Mouse (Mus musculus): ENCODE data around the gene Srrd. TPM values are rescaled to one million over a fixed set of nuclear protein-coding genes. Genes with fewer than 3 reads are reported as not detected.

Gene Srrd
- polyA plus RNA-seq, 1 experiment from 2014 or later = 47.6 TPM

- Histone ChIP-seq H3K27ac (ENCODE audit: low read length) (no peak overlapping the region), H3K9me3 (ENCODE audit: control insufficient read depth, low read depth, low read length) (no peaks in the 10 kb centered on the region), H3K4me3 (ENCODE audit: low read depth, low read length) (no peak overlapping the region), H3K4me1 (ENCODE audit: control insufficient read depth, insufficient read depth, low read length) (no peaks in the 10 kb centered on the region; the same call in 1 of the 2 replicates), H3K4me2 (replicated peaks; ENCODE audit: low read depth, low read length) (no peak overlapping the region), H3K27me3 (ENCODE audit: control insufficient read depth, insufficient read depth, low read length) (no peaks in the 10 kb centered on the region), H3K36me3 (ENCODE audit: control insufficient read depth, insufficient read depth, low read length) (peaks cover 11% of the 10 kb centered on the region), H3K9ac (replicated peaks; ENCODE audit: low read depth, low read length) (no peak overlapping the region)
- no peak for ATAC-seq (ENCODE audit: insufficient number of reproducible peaks, insufficient read depth, low FRiP score, low read depth)
- 40% methylated on average over 5 of the region's 5 CpGs for WGBS
These were observed 25.5 kb downstream of the Srrd start for GRCm38 (mm10) chr5:112317328-112317727.

GRCm38 (mm10) chr5:112316468-112316867 lies 26.4 kb downstream of the Srrd start:
- Histone ChIP-seq H3K9ac (replicated peaks; ENCODE audit: low read depth, low read length) (no peak overlapping the region), H3K9me3 (ENCODE audit: control insufficient read depth, low read depth, low read length) (no peaks in the 10 kb centered on the region), H3K36me3 (ENCODE audit: control insufficient read depth, insufficient read depth, low read length) (peaks cover 11% of the 10 kb centered on the region), H3K4me2 (replicated peaks; ENCODE audit: low read depth, low read length) (no peak overlapping the region), H3K27me3 (ENCODE audit: control insufficient read depth, insufficient read depth, low read length) (no peaks in the 10 kb centered on the region), H3K4me3 (ENCODE audit: low read depth, low read length) (no peak overlapping the region), H3K27ac (ENCODE audit: low read length) (no peak overlapping the region), H3K4me1 (ENCODE audit: control insufficient read depth, insufficient read depth, low read length) (no peaks in the 10 kb centered on the region; the same call in 1 of the 2 replicates)
- ATAC-seq (ENCODE audit: insufficient number of reproducible peaks, insufficient read depth, low FRiP score, low read depth) = no peak
- 77% methylated on average over 5 of the region's 5 CpGs for WGBS

GRCm38 (mm10) chr5:112313222-112313885 lies 29.5 kb downstream of the Srrd start:
- Histone ChIP-seq H3K4me1 (ENCODE audit: control insufficient read depth, insufficient read depth, low read length) (no peaks in the 10 kb centered on the region; the same call in 1 of the 2 replicates), H3K9me3 (ENCODE audit: control insufficient read depth, low read depth, low read length) (no peaks in the 10 kb centered on the region), H3K27ac (ENCODE audit: low read length) (no peak overlapping the region), H3K4me3 (ENCODE audit: low read depth, low read length) (no peak overlapping the region), H3K4me2 (replicated peaks; ENCODE audit: low read depth, low read length) (no peak overlapping the region), H3K36me3 (ENCODE audit: control insufficient read depth, insufficient read depth, low read length) (peaks cover 33% of the 10 kb centered on the region), H3K27me3 (ENCODE audit: control insufficient read depth, insufficient read depth, low read length) (no peaks in the 10 kb centered on the region), H3K9ac (replicated peaks; ENCODE audit: low read depth, low read length) (no peak overlapping the region)
- WGBS = 78% methylated on average over 11 of the region's 11 CpGs
- ATAC-seq (ENCODE audit: insufficient number of reproducible peaks, insufficient read depth, low FRiP score, low read depth) = no peak

GRCm38 (mm10) chr5:112305842-112306241 lies 37.0 kb downstream of the Srrd start:
- Histone ChIP-seq H3K9me3 (ENCODE audit: control insufficient read depth, low read depth, low read length) (no peaks in the 10 kb centered on the region), H3K27me3 (ENCODE audit: control insufficient read depth, insufficient read depth, low read length) (no peaks in the 10 kb centered on the region), H3K4me2 (replicated peaks; ENCODE audit: low read depth, low read length) (no peak overlapping the region), H3K36me3 (ENCODE audit: control insufficient read depth, insufficient read depth, low read length) (peaks cover 20% of the 10 kb centered on the region), H3K27ac (ENCODE audit: low read length) (no peak overlapping the region), H3K4me1 (ENCODE audit: control insufficient read depth, insufficient read depth, low read length) (no peaks in the 10 kb centered on the region), H3K9ac (replicated peaks; ENCODE audit: low read depth, low read length) (no peak overlapping the region), H3K4me3 (ENCODE audit: low read depth, low read length) (no peak overlapping the region)
- ATAC-seq (ENCODE audit: insufficient number of reproducible peaks, insufficient read depth, low FRiP score, low read depth) = no peak
- WGBS = 74% methylated on average over 5 of the region's 5 CpGs

GRCm38 (mm10) chr5:112302310-112302709 lies 40.5 kb downstream of the Srrd start:
- H3K4me3 ChIP-seq (ENCODE audit: low read depth, low read length) = no peak overlapping the region
- ATAC-seq (ENCODE audit: insufficient number of reproducible peaks, insufficient read depth, low FRiP score, low read depth) = peak; percentile 81
- no peaks in the 10 kb centered on the region for H3K9me3 ChIP-seq (ENCODE audit: control insufficient read depth, low read depth, low read length)
- H3K4me2 ChIP-seq (replicated peaks; ENCODE audit: low read depth, low read length) = no peak overlapping the region
- no peaks in the 10 kb centered on the region for H3K4me1 ChIP-seq (ENCODE audit: control insufficient read depth, insufficient read depth, low read length)
- no peak overlapping the region for H3K9ac ChIP-seq (replicated peaks; ENCODE audit: low read depth, low read length)
- no peak overlapping the region for H3K27ac ChIP-seq (ENCODE audit: low read length)
- WGBS = 66% methylated on average over 5 of the region's 5 CpGs
- H3K36me3 ChIP-seq (ENCODE audit: control insufficient read depth, insufficient read depth, low read length) = no peaks in the 10 kb centered on the region; the same call in none of the 2 replicates
- no peaks in the 10 kb centered on the region for H3K27me3 ChIP-seq (ENCODE audit: control insufficient read depth, insufficient read depth, low read length)

GRCm38 (mm10) chr5:112301694-112302093 lies 41.1 kb downstream of the Srrd start:
- WGBS = 79% methylated on average over 4 of the region's 4 CpGs
- no peaks in the 10 kb centered on the region for H3K27me3 ChIP-seq (ENCODE audit: control insufficient read depth, insufficient read depth, low read length)
- 0 out of 2 replicates have a peak overlapping the region, but pooled peaks have one; percentile 11 for H3K27ac ChIP-seq (ENCODE audit: low read length)
- no peaks in the 10 kb centered on the region for H3K4me1 ChIP-seq (ENCODE audit: control insufficient read depth, insufficient read depth, low read length)
- ATAC-seq (ENCODE audit: insufficient number of reproducible peaks, insufficient read depth, low FRiP score, low read depth) = no peak
- H3K9ac ChIP-seq (replicated peaks; ENCODE audit: low read depth, low read length) = no peak overlapping the region
- no peaks in the 10 kb centered on the region; the same call in none of the 2 replicates for H3K36me3 ChIP-seq (ENCODE audit: control insufficient read depth, insufficient read depth, low read length)
- H3K9me3 ChIP-seq (ENCODE audit: control insufficient read depth, low read depth, low read length) = no peaks in the 10 kb centered on the region
- no peak overlapping the region for H3K4me2 ChIP-seq (replicated peaks; ENCODE audit: low read depth, low read length)
- no peak overlapping the region for H3K4me3 ChIP-seq (ENCODE audit: low read depth, low read length)

GRCm38 (mm10) chr5:112300721-112301308 lies 42.0 kb downstream of the Srrd start:
- H3K27me3 ChIP-seq (ENCODE audit: control insufficient read depth, insufficient read depth, low read length) = no peaks in the 10 kb centered on the region
- no peak for ATAC-seq (ENCODE audit: insufficient number of reproducible peaks, insufficient read depth, low FRiP score, low read depth)
- H3K4me3 ChIP-seq (ENCODE audit: low read depth, low read length) = no peak overlapping the region
- H3K4me1 ChIP-seq (ENCODE audit: control insufficient read depth, insufficient read depth, low read length) = no peaks in the 10 kb centered on the region
- H3K27ac ChIP-seq (ENCODE audit: low read length) = no peak overlapping the region
- H3K9me3 ChIP-seq (ENCODE audit: control insufficient read depth, low read depth, low read length) = no peaks in the 10 kb centered on the region
- no peaks in the 10 kb centered on the region; the same call in none of the 2 replicates for H3K36me3 ChIP-seq (ENCODE audit: control insufficient read depth, insufficient read depth, low read length)
- H3K9ac ChIP-seq (replicated peaks; ENCODE audit: low read depth, low read length) = no peak overlapping the region
- WGBS = 83% methylated on average over 6 of the region's 6 CpGs
- no peak overlapping the region for H3K4me2 ChIP-seq (replicated peaks; ENCODE audit: low read depth, low read length)

GRCm38 (mm10) chr5:112300112-112300511 lies 42.7 kb downstream of the Srrd start:
- H3K4me3 ChIP-seq (ENCODE audit: low read depth, low read length) = no peak overlapping the region
- no peaks in the 10 kb centered on the region; the same call in 1 of the 2 replicates for H3K36me3 ChIP-seq (ENCODE audit: control insufficient read depth, insufficient read depth, low read length)
- 92% methylated on average over 2 of the region's 2 CpGs for WGBS
- no peak overlapping the region for H3K9ac ChIP-seq (replicated peaks; ENCODE audit: low read depth, low read length)
- no peak overlapping the region for H3K4me2 ChIP-seq (replicated peaks; ENCODE audit: low read depth, low read length)
- no peaks in the 10 kb centered on the region for H3K27me3 ChIP-seq (ENCODE audit: control insufficient read depth, insufficient read depth, low read length)
- no peaks in the 10 kb centered on the region for H3K9me3 ChIP-seq (ENCODE audit: control insufficient read depth, low read depth, low read length)
- ATAC-seq (ENCODE audit: insufficient number of reproducible peaks, insufficient read depth, low FRiP score, low read depth) = no peak
- no peak overlapping the region for H3K27ac ChIP-seq (ENCODE audit: low read length)
- no peaks in the 10 kb centered on the region for H3K4me1 ChIP-seq (ENCODE audit: control insufficient read depth, insufficient read depth, low read length)
